Mouse (Mus musculus): ENCODE data around the gene Aktip. TPM values are rescaled to one million over a fixed set of nuclear protein-coding genes. Genes with fewer than 3 reads are reported as not detected.

The Aktip gene
- total and polyA plus RNA-seq, 3 experiments, result 9.3 to 13.4 (median 13.3) TPM

DNA sequence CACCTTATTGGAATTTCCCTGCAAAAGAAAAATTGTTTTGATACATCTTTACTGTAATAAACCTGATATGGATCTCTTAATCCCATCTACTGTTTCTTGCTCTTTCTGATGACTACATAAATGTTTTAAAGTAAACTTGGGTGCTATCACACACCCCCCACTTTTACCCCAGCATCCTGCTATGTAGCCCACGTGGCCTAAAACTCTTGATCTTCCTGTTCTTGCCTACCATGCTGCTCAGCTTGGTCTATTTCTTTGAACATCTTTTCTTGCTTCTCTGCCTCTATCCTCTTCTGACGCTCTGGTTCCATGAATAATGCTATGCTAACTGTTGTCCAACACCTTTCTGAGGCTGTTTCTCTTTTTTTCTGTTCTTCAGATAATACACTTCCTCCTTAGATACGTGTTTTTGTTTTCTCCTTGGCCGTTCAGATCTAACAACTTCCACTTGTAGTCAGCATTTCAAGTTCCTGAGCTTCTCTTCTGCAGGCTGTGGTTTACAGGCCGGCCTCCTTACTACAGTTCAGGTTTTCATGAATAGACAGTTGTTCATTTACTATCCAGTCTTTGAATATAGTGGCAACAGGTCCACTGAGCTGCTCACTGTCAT, 87.8 kb downstream of the Aktip start:
- Histone ChIP-seq H3K79me2 (replicated peaks; ENCODE audit: control insufficient read depth, extremely low read depth, insufficient read depth, poor library complexity, severe bottlenecking) (no peaks in the 10 kb centered on the region), H3K4me2 (ENCODE audit: insufficient read depth, low read depth, poor library complexity, severe bottlenecking) (no peak overlapping the region), H3K9ac (ENCODE audit: insufficient read depth, low read depth) (no peak overlapping the region), H3K4me3 (replicated peaks in 1 of 3; ENCODE audit: low read depth in 2 of 3, low read length in 2 of 3, poor library complexity in 1 of 3) (no peak overlapping the region), H3K27ac (ENCODE audit: insufficient read depth, low read depth) (no peak overlapping the region), H3K4me1 (ENCODE audit: control insufficient read depth in 1 of 2, insufficient read depth in 2 of 2) (no peaks in the 10 kb centered on the region), H3K27me3 (replicated peaks) (no peaks in the 10 kb centered on the region), H3K36me3 (replicated peaks in 1 of 2; ENCODE audit: control insufficient read depth in 1 of 2, insufficient read depth in 1 of 2, low read length in 1 of 2) (peaks cover 63 to 82% of the 10 kb centered on the region in 2 experiments), H3K9me3 (replicated peaks; ENCODE audit: low read length) (no peaks in the 10 kb centered on the region)
- no peak for DNase-seq (ENCODE audit: extremely low read depth)
- TF ChIP-seq RAD21 (IDR thresholded peaks at IDR 0.05; ENCODE audit: low read depth, low read length) (no peak), IRF4 (IDR thresholded peaks at IDR 0.05; ENCODE audit: low read depth, low read length) (no peak), NRF1 (IDR thresholded peaks at IDR 0.05; ENCODE audit: low read depth, low read length) (no peak), NELFE (IDR thresholded peaks at IDR 0.05; ENCODE audit: low read depth, low read length) (no peak), ZC3H11A (IDR thresholded peaks at IDR 0.05; ENCODE audit: low read depth, low read length) (no peak), USF1 (IDR thresholded peaks at IDR 0.05; ENCODE audit: low read depth, low read length) (no peak), TBP (conservative IDR thresholded peaks at IDR 0.05; ENCODE audit: low read depth, low read length) (no peak), UBTF (IDR thresholded peaks at IDR 0.05; ENCODE audit: low read depth, low read length) (no peak), ETS1 (conservative IDR thresholded peaks at IDR 0.05; ENCODE audit: low read depth, low read length) (no peak), CHD1 (IDR thresholded peaks at IDR 0.05; ENCODE audit: low read depth, low read length) (no peak), SIN3A (IDR thresholded peaks at IDR 0.05; ENCODE audit: low read length) (no peak)
- in situ Hi-C loops (cut with MboI; ENCODE audit: low pct_ligation_motif_present, low pct_unique_long_range_greater_than_20kb, low sequenced_read_pairs), result no loop called here
- dilution Hi-C loops (cut with MboI; ENCODE audit: extremely low pct_ligation_motif_present, extremely low pct_unique_long_range_greater_than_20kb, low sequenced_read_pairs), result no loop called here

DNA sequence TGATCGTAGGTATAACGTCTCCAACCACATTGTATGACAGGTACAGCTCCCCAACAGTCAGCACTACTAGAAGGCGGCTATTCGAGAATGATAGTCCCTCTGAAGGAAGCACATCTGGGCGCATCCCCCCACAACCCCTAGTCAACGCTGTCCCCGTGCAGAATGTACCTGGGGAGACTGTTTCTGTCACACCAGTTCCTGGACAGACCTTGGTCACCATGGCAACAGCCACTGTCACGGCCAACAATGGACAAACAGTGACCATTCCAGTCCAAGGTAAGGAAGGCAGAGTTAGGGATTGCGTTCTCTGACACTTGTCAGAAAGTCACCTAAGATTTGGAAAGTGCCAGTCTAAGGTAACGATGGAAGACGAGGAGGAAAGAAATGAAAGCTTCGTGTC, 93.5 kb downstream of the Aktip start:
- no peaks in the 10 kb centered on the region for H3K9me3 ChIP-seq (replicated peaks; ENCODE audit: low read length)
- H3K4me3 ChIP-seq (replicated peaks in 1 of 3; ENCODE audit: low read depth in 2 of 3, low read length in 2 of 3, poor library complexity in 1 of 3), result no peak overlapping the region
- no peak overlapping the region for H3K9ac ChIP-seq (ENCODE audit: insufficient read depth, low read depth)
- no peaks in the 10 kb centered on the region for H3K4me1 ChIP-seq (ENCODE audit: control insufficient read depth in 1 of 2, insufficient read depth in 2 of 2)
- no peak overlapping the region for H3K4me2 ChIP-seq (ENCODE audit: insufficient read depth, low read depth, poor library complexity, severe bottlenecking)
- DNase-seq (ENCODE audit: extremely low read depth), result no peak
- no peaks in the 10 kb centered on the region for H3K79me2 ChIP-seq (replicated peaks; ENCODE audit: control insufficient read depth, extremely low read depth, insufficient read depth, poor library complexity, severe bottlenecking)
- TF ChIP-seq E2F4 (IDR thresholded peaks at IDR 0.05; ENCODE audit: insufficient replicate concordance, low read depth, low read length), result no peak
- TF ChIP-seq PAX5 (IDR thresholded peaks at IDR 0.05; ENCODE audit: low read length), result no peak
- no peak for TF ChIP-seq CTCF (conservative IDR thresholded peaks at IDR 0.05 in 1 of 2, IDR thresholded peaks at IDR 0.05 in 1 of 2; ENCODE audit: low read depth in 2 of 2, low read length in 2 of 2)
- no peak for TF ChIP-seq MAFK (IDR thresholded peaks at IDR 0.05; ENCODE audit: insufficient replicate concordance, low read length)
- TF ChIP-seq ZC3H11A (IDR thresholded peaks at IDR 0.05; ENCODE audit: low read depth, low read length), result no peak
- no peak for TF ChIP-seq MXI1 (IDR thresholded peaks at IDR 0.05; ENCODE audit: low read depth, low read length)
- TF ChIP-seq MEF2A (IDR thresholded peaks at IDR 0.05; ENCODE audit: borderline replicate concordance, low read depth, low read length), result no peak
- no peak for TF ChIP-seq GABPA (IDR thresholded peaks at IDR 0.05; ENCODE audit: insufficient replicate concordance, low read depth, low read length)
- no peak for TF ChIP-seq ZMIZ1 (IDR thresholded peaks at IDR 0.05; ENCODE audit: low read depth, low read length)
- no peak for TF ChIP-seq SIN3A (IDR thresholded peaks at IDR 0.05; ENCODE audit: low read length)
- no peak for TF ChIP-seq ZNF384 (IDR thresholded peaks at IDR 0.05; ENCODE audit: low read depth, low read length)
- TF ChIP-seq RCOR1 (conservative IDR thresholded peaks at IDR 0.05; ENCODE audit: low read depth, low read length), result no peak
- no peak for TF ChIP-seq TBP (conservative IDR thresholded peaks at IDR 0.05; ENCODE audit: low read depth, low read length)
- no peak for TF ChIP-seq KAT2A (IDR thresholded peaks at IDR 0.05; ENCODE audit: insufficient replicate concordance, low read length)
- no peak for TF ChIP-seq JUN (IDR thresholded peaks at IDR 0.05; ENCODE audit: insufficient read depth, low read depth, low read length)
- no peak for TF ChIP-seq HCFC1 (IDR thresholded peaks at IDR 0.05; ENCODE audit: low read depth, low read length)
- TF ChIP-seq POLR2AphosphoS2 (IDR thresholded peaks at IDR 0.05; ENCODE audit: low read depth, low read length), result no peak
- TF ChIP-seq MAZ (IDR thresholded peaks at IDR 0.05; ENCODE audit: low read depth, low read length), result no peak
- no peak for TF ChIP-seq BHLHE40 (IDR thresholded peaks at IDR 0.05; ENCODE audit: low read depth, low read length)
- no peak overlapping the region for H3K27ac ChIP-seq (ENCODE audit: insufficient read depth, low read depth)
- dilution Hi-C loops (cut with MboI; ENCODE audit: extremely low pct_ligation_motif_present, extremely low pct_unique_long_range_greater_than_20kb, low sequenced_read_pairs) (no loop called here), in situ Hi-C loops (cut with MboI; ENCODE audit: low pct_ligation_motif_present, low pct_unique_long_range_greater_than_20kb, low sequenced_read_pairs) (no loop called here)
- no peaks in the 10 kb centered on the region for H3K27me3 ChIP-seq (replicated peaks)
- peaks cover 48 to 77% of the 10 kb centered on the region in 2 experiments for H3K36me3 ChIP-seq (replicated peaks in 1 of 2; ENCODE audit: control insufficient read depth in 1 of 2, insufficient read depth in 1 of 2, low read length in 1 of 2)
